Mouse (Mus musculus) left cerebral cortex, adult 6 months (tissue): ENCODE data around the gene Acadvl. TPM values are rescaled to one million over a fixed set of nuclear protein-coding genes. Genes with fewer than 3 reads are reported as not detected.

ENCODE experiments used
- long read RNA-seq, 2 experiments: library from polyadenylated mRNA; unstranded; transcript quantifications; one replicate each; pipeline ENCODE4 v2.0.0; 2019 to 2020
- polyA plus RNA-seq: library from polyadenylated mRNA; unstranded; fragments of <200 nt; fragmentation: Nextera tagmentation; gene quantifications from 2 replicates; pipeline ENCODE4 v1.2.3, GENCODE M21; 2021

The Acadvl gene
- 40.5 and 55.2 TPM in 2 replicates for polyA plus RNA-seq
- long read RNA-seq, experiment 1, transcript Acadvl-202 (20 exons, 2,168 nt), result major isoform, 265 of 326 reads
- long read RNA-seq, experiment 1, partial matches to known transcripts, result 16 of 326 reads
- long read RNA-seq, experiment 1, other reads (novel, unspliced or antisense), result 43 of 326 reads
- long read RNA-seq, experiment 2, transcript Acadvl-202 (20 exons, 2,168 nt), result major isoform, 60 of 78 reads
- long read RNA-seq, experiment 2, partial matches to known transcripts, result 9 of 78 reads
- long read RNA-seq, experiment 2, other reads (novel, unspliced or antisense), result 8 of 78 reads

GRCm38 (mm10) chr11:70014880-70015558 lies at the start of gene Acadvl:
Acadvl (minus strand) TSS chr11:70015411.

GRCm38 (mm10) chr11:70053898-70054570 lies 38.8 kb upstream of the Acadvl start, which contains the start of gene Asgr1:
Asgr1 (plus strand) TSS chr11:70054085.

GRCm38 (mm10) chr11:70016669-70017068 lies 1.5 kb upstream of the Acadvl start, which contains the start of gene Dlg4:
Dlg4 (plus strand) TSS chr11:70016942.

GRCm38 (mm10) chr11:70000396-70000898 lies 14.8 kb downstream of the Acadvl start, which contains the start of gene Dvl2:
Dvl2 (plus strand) TSS chr11:70000595.

GRCm38 (mm10) chr11:69995391-69995960 lies 19.7 kb downstream of the Acadvl start, which contains the start of gene Phf23:
Phf23 (plus strand) TSS chr11:69995777.

GRCm38 (mm10) chr11:69990850-69991691 lies 24.1 kb downstream of the Acadvl start, which contains the start of gene Gabarap:
Gabarap (plus strand) TSS chr11:69991143.

GRCm38 (mm10) chr11:69982225-69982624 lies 33.0 kb downstream of the Acadvl start, which contains the start of gene Elp5:
Elp5 (minus strand) TSS chr11:69982517.

GRCm38 (mm10) chr11:69981141-69981762 lies 34.0 kb downstream of the Acadvl start, which contains the start of gene Ctdnep1:
Ctdnep1 (plus strand) TSS chr11:69981156.

GRCm38 (mm10) chr11:69964650-69965270 lies 50.5 kb downstream of the Acadvl start, which contains the start of gene Cldn7:
Cldn7 (plus strand) TSS chr11:69964779.

Other genes starting within 250 kb of the Acadvl start
- 6.7 and 9.8 TPM in 2 replicates for gene Zbtb4, start 249.5 kb downstream of the Acadvl start, polyA plus RNA-seq
- 0.17 and 0.19 TPM in 2 replicates for gene Chrnb1, start 219.5 kb downstream of the Acadvl start, polyA plus RNA-seq
- 2.3 and 2.7 TPM in 2 replicates for gene Fgf11, start 213.6 kb downstream of the Acadvl start, polyA plus RNA-seq
- 0.39 and 0.40 TPM in 2 replicates for gene Tmem102, start 209.8 kb downstream of the Acadvl start, polyA plus RNA-seq
- gene Gm39566, start 200.1 kb downstream of the Acadvl start, polyA plus RNA-seq, result not detected in 2 replicates
- gene Spem2, start 196.9 kb downstream of the Acadvl start, polyA plus RNA-seq, result not detected in 2 replicates
- not detected in 2 replicates for gene Spem1, start 193.2 kb downstream of the Acadvl start, polyA plus RNA-seq
- gene Nlgn2, start 177.6 kb downstream of the Acadvl start, polyA plus RNA-seq, result 12.4 and 16.8 TPM in 2 replicates
- gene Tmem256, start 176.9 kb downstream of the Acadvl start, polyA plus RNA-seq, result 510 and 573 TPM in 2 replicates
- 4.0 and 11.7 TPM in 2 replicates for gene Plscr3, start 169.0 kb downstream of the Acadvl start, polyA plus RNA-seq
- gene Tnk1, start 156.7 kb downstream of the Acadvl start, polyA plus RNA-seq, result 0.08 TPM in 1 of 2 replicates, not detected in the other
- gene Tmem95, start 137.4 kb downstream of the Acadvl start, polyA plus RNA-seq, result not detected in 2 replicates
- gene Kctd11, start 134.0 kb downstream of the Acadvl start, polyA plus RNA-seq, result 0.42 and 0.43 TPM in 2 replicates
- gene Acap1, start 119.9 kb downstream of the Acadvl start, polyA plus RNA-seq, result not detected in 2 replicates
- 0.20 and 0.37 TPM in 2 replicates for gene 2810408A11Rik, start 114.4 kb downstream of the Acadvl start, polyA plus RNA-seq
- 8.7 and 12.8 TPM in 2 replicates for gene Neurl4, start 114.3 kb downstream of the Acadvl start, polyA plus RNA-seq
- gene Gps2, start 101.5 kb downstream of the Acadvl start, polyA plus RNA-seq, result 19.7 and 23.9 TPM in 2 replicates
- gene Eif5a, start 93.5 kb downstream of the Acadvl start, polyA plus RNA-seq, result 765 and 797 TPM in 2 replicates
- 0.92 TPM in 1 of 2 replicates, not detected in the other for gene Ybx2, start 79.6 kb downstream of the Acadvl start, polyA plus RNA-seq
- gene Slc2a4, start 67.2 kb downstream of the Acadvl start, polyA plus RNA-seq, result 0.61 and 0.64 TPM in 2 replicates
- gene Cldn7, start 50.6 kb downstream of the Acadvl start, polyA plus RNA-seq, result not detected in 2 replicates
- gene Ctdnep1, start 34.3 kb downstream of the Acadvl start, polyA plus RNA-seq, result 16.4 and 21.9 TPM in 2 replicates
- gene Elp5, start 32.9 kb downstream of the Acadvl start, polyA plus RNA-seq, result 112 and 113 TPM in 2 replicates
- gene Gabarap, start 24.3 kb downstream of the Acadvl start, polyA plus RNA-seq, result 291 and 457 TPM in 2 replicates
- gene Phf23, start 19.6 kb downstream of the Acadvl start, polyA plus RNA-seq, result 9.2 and 18.6 TPM in 2 replicates
- gene Dvl2, start 14.8 kb downstream of the Acadvl start, polyA plus RNA-seq, result 1.6 and 4.0 TPM in 2 replicates
- gene Dlg4, start 1.5 kb upstream of the Acadvl start, polyA plus RNA-seq, result 50.8 and 69.9 TPM in 2 replicates
- gene Asgr1, start 38.7 kb upstream of the Acadvl start, polyA plus RNA-seq, result 3.1 and 3.3 TPM in 2 replicates
- not detected in 2 replicates for gene Asgr2, start 77.2 kb upstream of the Acadvl start, polyA plus RNA-seq
- 0.83 and 1.4 TPM in 2 replicates for gene Mgl2, start 114.9 kb upstream of the Acadvl start, polyA plus RNA-seq
- gene Clec10a, start 140.8 kb upstream of the Acadvl start, polyA plus RNA-seq, result 1.9 and 2.1 TPM in 2 replicates
- 5.1 and 9.8 TPM in 2 replicates for gene Slc16a11, start 197.3 kb upstream of the Acadvl start, polyA plus RNA-seq
- 1.9 and 2.8 TPM in 2 replicates for gene Slc16a13, start 205.7 kb upstream of the Acadvl start, polyA plus RNA-seq
- gene Bcl6b, start 214.4 kb upstream of the Acadvl start, polyA plus RNA-seq, result 0.37 and 0.53 TPM in 2 replicates
- 64.6 and 93.6 TPM in 2 replicates for gene 0610010K14Rik, start 222.5 kb upstream of the Acadvl start, polyA plus RNA-seq
- gene Gm21988, start 224.4 kb upstream of the Acadvl start, polyA plus RNA-seq, result 13.1 and 15.1 TPM in 2 replicates
- gene Rnasek, start 224.4 kb upstream of the Acadvl start, polyA plus RNA-seq, result 793 and 899 TPM in 2 replicates
- 0.22 and 0.38 TPM in 2 replicates for gene Alox12, start 239.9 kb upstream of the Acadvl start, polyA plus RNA-seq